Mouse (Mus musculus) retina, adult 2 months (tissue): Measurements from ENCODE around the gene Pglyrp1.
A peak's percentile ranks its signal among the peaks of the same experiment; 100 is the strongest.

Experiments
- DNase-seq: peaks from one replicate; pipeline ENCODE4 v3.0.0-alpha.2; 2012; ENCODE audit warnings: low read depth, low spot score

Gene Pglyrp1

DNA sequence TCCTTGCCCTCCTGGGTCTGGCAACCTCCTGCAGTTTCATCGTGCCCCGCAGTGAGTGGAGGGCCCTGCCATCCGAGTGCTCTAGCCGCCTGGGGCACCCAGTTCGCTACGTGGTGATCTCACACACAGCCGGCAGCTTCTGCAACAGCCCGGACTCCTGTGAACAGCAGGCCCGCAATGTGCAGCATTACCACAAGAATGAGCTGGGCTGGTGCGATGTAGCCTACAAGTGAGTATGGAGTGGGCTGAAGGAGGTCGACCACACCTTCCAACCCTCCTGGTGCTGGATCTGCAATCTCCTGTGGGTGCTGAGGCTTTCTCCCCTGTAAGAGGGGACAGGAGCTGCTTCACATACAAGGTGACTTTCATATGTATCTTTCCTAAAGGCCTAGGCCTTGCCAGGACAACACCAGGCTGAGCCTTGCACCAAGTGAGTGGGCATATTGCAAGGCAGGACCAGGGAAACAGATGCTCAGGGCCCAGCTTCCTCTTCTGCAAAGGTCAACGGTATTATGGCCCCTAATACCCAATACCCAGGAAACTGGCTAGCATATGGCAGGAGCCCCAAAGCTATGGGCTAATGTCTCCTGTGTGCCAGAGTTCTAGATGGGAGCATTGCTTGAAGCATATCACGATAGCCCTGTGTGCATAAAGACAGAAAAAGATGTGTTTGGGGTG lies 13.8 kb downstream of the Pglyrp1 start:
- DNase-seq: no peak

DNA sequence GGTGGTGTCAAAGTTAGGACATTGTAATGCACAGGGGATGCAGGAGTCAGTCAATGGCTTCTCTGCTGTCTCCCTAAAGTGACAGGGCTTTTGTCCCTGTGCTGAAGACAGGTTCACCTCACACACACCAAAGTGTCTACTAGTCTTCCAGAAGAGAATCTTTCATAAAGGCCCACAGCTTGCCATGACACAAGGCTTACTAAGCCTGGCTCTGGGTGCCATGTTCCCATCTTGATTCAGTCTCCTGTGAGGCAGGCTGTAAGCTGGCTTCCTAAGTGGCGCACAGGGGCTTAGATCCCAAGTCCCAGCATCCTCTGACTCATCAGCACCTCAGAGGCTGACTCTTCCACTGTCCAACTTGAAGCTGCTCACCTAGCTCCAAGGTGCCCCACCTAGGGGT lies 15.8 kb downstream of the Pglyrp1 start:
- DNase-seq: no peak

DNA sequence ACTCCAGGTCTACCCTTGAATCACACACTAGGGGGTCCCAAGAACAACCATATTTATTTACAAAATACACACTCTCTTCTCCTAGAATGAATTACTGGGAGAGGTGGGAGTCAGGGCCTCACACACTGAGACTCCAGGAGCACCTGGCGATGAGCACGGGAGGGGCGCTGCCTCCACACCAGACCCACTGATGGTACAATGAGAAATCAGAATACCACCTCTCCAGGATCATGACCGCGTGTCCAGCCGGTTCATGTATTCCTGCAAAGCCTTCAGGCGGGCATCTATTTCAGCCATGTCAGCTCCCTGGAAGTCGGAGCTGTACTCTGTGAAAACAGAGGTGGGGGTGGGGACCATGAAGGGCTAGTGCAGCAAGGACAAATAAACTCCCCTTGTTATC lies 19.7 kb downstream of the Pglyrp1 start:
- no peak for DNase-seq

DNA sequence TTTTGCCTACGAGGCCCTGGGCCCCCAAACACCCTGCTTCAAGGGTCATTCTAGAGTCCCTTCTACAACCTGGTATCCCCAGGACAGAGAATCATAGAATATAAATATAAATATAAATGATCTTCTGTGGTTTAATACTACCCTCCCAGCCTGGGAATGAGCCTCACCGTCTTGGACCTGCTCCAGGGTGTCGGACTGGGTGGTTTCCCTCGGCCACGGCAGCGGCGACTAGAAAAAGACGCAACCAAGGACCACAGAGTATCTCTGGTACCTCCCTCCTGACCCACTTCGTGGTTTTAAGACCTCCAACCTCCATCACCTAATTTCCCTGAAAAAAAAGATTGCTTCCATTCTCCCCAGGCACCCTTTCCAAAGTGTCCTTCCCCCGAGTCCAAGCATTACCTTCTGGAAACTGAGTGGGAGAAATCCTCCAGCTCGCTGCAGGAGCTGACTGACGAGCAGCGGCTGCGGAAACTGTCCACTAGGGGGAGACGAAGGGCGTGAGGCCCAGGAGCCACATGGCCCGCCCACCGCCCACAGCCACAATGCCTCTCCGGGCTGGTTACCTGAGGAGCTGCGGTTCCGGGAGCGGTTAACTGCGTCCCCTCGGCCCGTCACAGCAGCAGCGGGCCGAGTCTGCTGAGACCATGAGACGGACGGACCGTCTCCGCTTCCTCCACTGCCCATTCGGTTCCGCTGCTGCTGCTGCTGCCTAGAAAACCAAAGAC lies 20.9 kb downstream of the Pglyrp1 start:
- peak; percentile 41 for DNase-seq

DNA sequence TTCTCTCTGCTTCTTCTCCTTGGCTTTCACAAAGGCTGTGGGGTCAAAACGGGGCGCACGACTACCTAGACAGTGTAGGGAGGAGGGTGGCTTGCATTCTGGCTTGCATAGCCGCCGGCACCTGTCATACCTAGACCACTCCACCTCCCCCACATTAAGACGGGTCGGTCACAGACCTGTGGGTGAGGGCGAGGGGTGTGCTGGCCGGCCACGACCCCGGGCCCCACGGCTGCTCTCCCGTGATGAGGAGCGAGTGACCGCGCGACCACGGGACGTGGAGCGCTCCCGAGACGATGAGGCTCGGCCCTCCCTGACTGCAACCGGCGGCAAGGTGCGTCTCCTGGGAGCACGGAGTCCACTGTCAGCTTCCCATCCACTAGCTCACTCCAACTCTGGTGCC lies 21.9 kb downstream of the Pglyrp1 start:
- DNase-seq: no peak

GRCm38 (mm10) chr7:18893651-18894430 lies 22.7 kb downstream of the Pglyrp1 start:
- DNase-seq: no peak

GRCm38 (mm10) chr7:18896536-18896935 lies 25.4 kb downstream of the Pglyrp1 start:
- no peak for DNase-seq

GRCm38 (mm10) chr7:18900513-18900912 lies 29.4 kb downstream of the Pglyrp1 start:
- DNase-seq: no peak

DNA sequence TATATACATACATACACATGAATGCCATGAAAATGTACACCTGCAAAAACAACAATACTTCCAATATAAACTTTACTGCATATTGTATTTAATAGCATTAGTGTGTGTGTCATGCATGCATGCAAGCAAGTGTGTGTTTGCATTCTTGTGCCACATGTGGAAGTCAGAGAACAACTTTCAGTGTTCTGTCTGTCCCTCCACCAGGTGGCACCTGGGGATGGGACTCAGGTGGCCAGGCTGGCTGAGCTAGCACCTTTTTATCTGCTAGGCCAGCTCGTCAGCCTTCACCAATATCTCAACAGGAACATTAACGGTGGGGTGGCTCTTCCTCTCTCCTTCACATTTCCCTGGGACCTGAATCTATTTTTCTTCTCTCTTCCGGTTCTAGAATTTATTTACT lies 31.4 kb downstream of the Pglyrp1 start:
- DNase-seq: no peak

- no peak for DNase-seq
Measured at GRCm38 (mm10) chr7:18904971-18905370, 33.8 kb downstream of the Pglyrp1 start.

GRCm38 (mm10) chr7:18909797-18910196 lies 38.7 kb downstream of the Pglyrp1 start:
- DNase-seq: no peak

DNA sequence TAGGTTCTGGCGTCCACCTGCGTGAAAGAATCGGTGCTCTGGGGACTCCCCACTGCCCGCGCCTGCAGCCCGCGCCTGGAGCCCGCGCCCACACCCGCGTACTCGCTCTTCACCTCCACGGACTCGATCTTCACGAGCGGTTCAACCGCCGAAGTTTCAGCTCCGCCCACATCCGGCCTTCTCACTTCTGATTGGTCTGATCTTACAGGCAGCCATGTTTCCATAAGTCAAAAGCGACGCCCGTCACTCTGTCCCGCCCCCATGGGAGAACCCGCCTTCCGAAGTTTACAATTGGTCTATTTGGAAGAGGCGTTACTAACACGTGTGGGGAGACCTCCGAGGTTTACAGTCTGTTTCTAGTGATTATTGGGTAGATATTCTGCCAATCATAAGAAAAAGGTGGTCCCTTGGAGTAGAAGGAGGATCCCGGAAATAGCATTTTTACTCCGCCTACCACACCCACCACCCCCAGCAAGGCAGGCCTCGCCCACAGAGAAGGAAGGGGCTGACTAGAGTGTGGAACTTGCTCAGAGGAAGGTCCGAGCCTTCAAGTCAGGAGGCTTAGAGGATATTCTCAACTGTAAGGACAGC lies 39.2 kb downstream of the Pglyrp1 start, which contains the start of gene Ccdc61:
TSS of gene Ccdc61 (minus strand) at position 175 of the 591 bp plus-strand sequence.
- DNase-seq: peak; percentile 83

DNA sequence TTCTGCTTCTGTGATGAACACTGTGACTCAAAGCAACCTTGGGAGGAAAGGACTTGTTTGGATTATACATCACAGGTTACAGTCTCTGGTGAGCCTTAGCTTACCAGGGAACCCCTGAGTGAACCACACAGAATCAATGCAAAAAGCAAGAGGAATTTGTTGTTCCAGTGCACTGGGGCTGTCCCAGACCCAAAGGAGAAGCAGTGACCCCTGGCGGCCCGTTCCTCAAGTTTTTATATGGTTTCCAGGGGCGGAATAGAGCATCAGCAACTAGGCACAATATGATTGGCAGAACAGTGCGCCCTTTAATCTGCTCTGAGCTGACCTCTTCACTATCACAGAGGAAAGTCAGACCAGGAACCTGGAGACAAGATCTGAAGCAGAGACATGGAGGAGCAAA lies 45.1 kb downstream of the Pglyrp1 start:
- no peak for DNase-seq

DNA sequence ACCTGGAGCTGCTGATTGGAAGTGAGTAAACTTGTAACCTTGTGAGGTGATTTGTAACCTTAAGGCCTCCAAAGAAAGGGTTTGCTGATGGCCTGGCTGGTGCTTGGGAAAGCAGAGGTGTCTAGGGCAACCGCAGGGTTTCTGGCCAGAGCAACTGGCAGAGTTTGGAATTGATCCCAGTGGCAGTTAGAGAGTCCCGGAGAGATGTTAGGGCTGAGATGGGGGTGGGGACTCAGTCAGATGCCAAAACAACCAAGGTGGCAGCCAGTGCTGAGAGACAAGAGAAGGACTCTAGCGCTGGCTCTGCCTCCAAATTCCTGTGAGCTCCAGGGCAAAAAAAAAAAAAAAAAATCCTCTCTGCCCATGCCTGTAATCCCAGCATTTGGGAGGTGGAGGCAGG lies 46.8 kb downstream of the Pglyrp1 start:
- no peak for DNase-seq

DNA sequence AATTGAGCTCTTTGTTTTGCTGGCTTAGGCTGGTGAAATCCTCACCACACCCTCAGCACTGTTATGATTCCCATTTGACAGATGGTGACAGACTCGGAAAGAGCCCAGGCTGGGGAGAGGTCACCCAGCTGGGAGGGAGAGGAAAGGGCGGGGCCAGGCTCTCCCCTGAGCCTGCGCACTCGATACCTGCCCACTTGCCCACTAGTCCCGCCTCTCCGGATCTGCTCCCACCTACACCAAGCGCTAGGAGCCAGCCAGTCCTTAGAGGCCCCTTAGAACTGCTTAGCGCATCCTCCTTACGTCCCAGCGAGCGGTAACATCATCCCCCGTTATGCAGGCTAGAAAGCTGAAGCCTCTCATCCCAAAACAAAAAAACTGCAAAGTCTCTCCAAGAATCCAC lies 49.9 kb downstream of the Pglyrp1 start:
- DNase-seq: no peak

- no peak for DNase-seq
Measured at GRCm38 (mm10) chr7:18922807-18923206, 51.7 kb downstream of the Pglyrp1 start.

- DNase-seq: no peak
Measured at GRCm38 (mm10) chr7:18923267-18923666, 52.1 kb downstream of the Pglyrp1 start.

DNA sequence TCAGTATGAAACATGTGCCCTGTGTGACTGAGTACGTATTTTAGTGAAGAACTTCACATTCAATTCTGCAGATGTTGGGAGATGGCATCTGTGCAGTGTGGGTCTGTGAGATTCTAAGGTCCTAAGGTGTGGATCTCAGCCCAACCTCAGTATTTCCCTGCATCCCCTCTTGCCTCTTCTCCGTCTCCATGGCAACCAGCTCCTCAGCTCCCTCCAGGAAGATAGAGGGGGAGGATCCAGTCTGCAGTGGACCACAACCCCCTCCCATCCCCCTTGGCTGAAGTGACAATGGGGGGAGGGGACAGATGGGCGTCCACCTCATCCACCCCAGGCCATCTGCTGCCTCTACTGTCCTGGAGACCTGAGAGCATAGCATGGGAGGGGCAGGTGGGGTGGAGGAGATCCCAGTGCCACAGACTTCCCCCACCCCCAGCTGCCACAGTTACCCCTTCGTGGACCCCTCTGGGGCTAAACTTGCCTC lies 52.6 kb downstream of the Pglyrp1 start:
- no peak for DNase-seq

- no peak for DNase-seq
Measured at GRCm38 (mm10) chr7:18924321-18924720, 53.2 kb downstream of the Pglyrp1 start.

GRCm38 (mm10) chr7:18925162-18925938 lies 54.2 kb downstream of the Pglyrp1 start, which contains the start of gene Nova2:
TSS of gene Nova2 (plus strand) at chr7:18925888.
- peak; percentile 59 for DNase-seq
